Mouse (Mus musculus) hindbrain, postnatal 0 days (tissue): ENCODE results near the gene Mta1. TPM values are rescaled to one million over a fixed set of nuclear protein-coding genes. Genes with fewer than 3 reads are reported as not detected.

Experiments
- ATAC-seq: fragments of 200-750 bp; cut with Nextera tagmentation; 2 replicates; pipeline ENCODE4 v1.8.0; 2017; ENCODE audit warnings: mild to moderate bottlenecking, moderate TSS enrichment, moderate library complexity
- DNase-seq: peaks from one replicate; pipeline ENCODE4 v3.0.0-alpha.2; 2015; ENCODE audit warnings: low spot score
- H3K27ac ChIP-seq: fragments of 300-500 bp; sonication (generic); 2 replicates; pipeline ENCODE4 v1.5.1; 2014; ENCODE audit warnings: mild to moderate bottlenecking
- H3K27me3 ChIP-seq: fragments of 300-500 bp; sonication (generic); 2 replicates; pipeline ENCODE4 v1.6.1; 2014; ENCODE audit warnings: low read length, mixed read lengths; ENCODE audit not compliant: insufficient read depth
- H3K36me3 ChIP-seq: fragments of 300-500 bp; sonication (generic); 2 replicates; pipeline ENCODE4 v1.6.1; 2014; ENCODE audit warnings: low read length, mixed read lengths; ENCODE audit not compliant: insufficient read depth
- H3K4me1 ChIP-seq: fragments of 300-500 bp; sonication (generic); 2 replicates; pipeline ENCODE4 v1.6.1; 2014; ENCODE audit warnings: antibody characterized with exemption, low read length, mixed read lengths; ENCODE audit not compliant: insufficient read depth
- H3K4me2 ChIP-seq: fragments of 300-500 bp; sonication (generic); 2 replicates; pipeline ENCODE4 v1.6.1; 2014; ENCODE audit warnings: low read depth, mild to moderate bottlenecking, low read length, moderate library complexity, mixed read lengths
- H3K4me3 ChIP-seq: fragments of 300-500 bp; sonication (generic); 2 replicates; pipeline ENCODE4 v1.5.1; 2014; ENCODE audit warnings: low read length
- H3K9ac ChIP-seq: fragments of 300-500 bp; sonication (generic); replicated peaks from 2 replicates; pipeline ENCODE4 v1.6.1; 2014; ENCODE audit warnings: mild to moderate bottlenecking, low read length, moderate library complexity, mixed read lengths
- H3K9me3 ChIP-seq: fragments of 300-500 bp; sonication (generic); 2 replicates; pipeline ENCODE4 v1.6.1; 2016; ENCODE audit warnings: low read length, mixed read lengths
- CTCF ChIP-seq: IDR thresholded peaks from 2 replicates; pipeline ENCODE4 v1.5.1; 2016; ENCODE audit warnings: antibody characterized with exemption, control low read depth, low read depth
- WGBS: fragments of 180-500 bp; shearing (Covaris S2); extraction: QIAGEN DNeasy Blood & Tissue Kit; methylation state at CpG from one replicate; pipeline ENCODE4 v1.1.7; 2014; 5-methylcytosine and 5-hydroxymethylcytosine counted together
- polyA plus RNA-seq: library from polyadenylated mRNA; unstranded; fragments of >200 nt; fragmentation: Nextera tagmentation; extraction: Ambion mirVana; gene quantifications from 2 replicates; pipeline ENCODE4 v1.2.1, GENCODE M21; 2015
- total RNA-seq: library from RNA; depleted of rRNA; stranded (reverse); fragments of >200 nt; gene quantifications from 2 replicates; pipeline ENCODE4 v1.2.3, GENCODE M21; 2014

Gene Mta1
- total and polyA plus RNA-seq, 2 experiments from 2014 or later: 13.1 to 57.6 TPM

DNA sequence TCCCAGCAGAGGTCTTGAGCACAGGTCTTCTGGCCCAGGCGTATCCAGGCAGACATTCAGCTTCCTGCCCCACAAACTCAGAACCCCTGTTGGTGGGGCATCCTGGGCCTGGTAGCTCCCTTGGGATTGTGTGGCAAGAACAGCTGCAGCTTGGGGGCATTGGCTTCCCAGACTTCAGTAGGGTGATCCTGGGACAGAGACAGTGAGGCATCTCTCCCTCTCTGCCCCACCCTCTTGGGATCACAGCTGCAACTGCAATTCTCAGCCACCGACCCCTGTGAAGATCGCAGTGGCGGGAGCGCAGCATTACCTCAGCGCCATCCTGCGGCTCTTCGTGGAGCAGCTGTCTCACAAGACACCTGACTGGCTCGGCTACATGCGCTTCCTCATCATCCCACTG is 35.9 kb upstream of the Mta1 start:
- TF ChIP-seq CTCF: no peak
- H3K4me1 ChIP-seq: no peaks in the 10 kb centered on the region
- no peak for DNase-seq
- no peak overlapping the region for H3K4me3 ChIP-seq
- H3K36me3 ChIP-seq: peaks cover 53% of the 10 kb centered on the region
- no peak overlapping the region for H3K9ac ChIP-seq
- no peak overlapping the region for H3K4me2 ChIP-seq
- H3K9me3 ChIP-seq: no peaks in the 10 kb centered on the region
- no peaks in the 10 kb centered on the region for H3K27me3 ChIP-seq
- H3K27ac ChIP-seq: no peak overlapping the region
- WGBS: 83% methylated on average over 10 of the region's 10 CpGs
- ATAC-seq: no peak

DNA sequence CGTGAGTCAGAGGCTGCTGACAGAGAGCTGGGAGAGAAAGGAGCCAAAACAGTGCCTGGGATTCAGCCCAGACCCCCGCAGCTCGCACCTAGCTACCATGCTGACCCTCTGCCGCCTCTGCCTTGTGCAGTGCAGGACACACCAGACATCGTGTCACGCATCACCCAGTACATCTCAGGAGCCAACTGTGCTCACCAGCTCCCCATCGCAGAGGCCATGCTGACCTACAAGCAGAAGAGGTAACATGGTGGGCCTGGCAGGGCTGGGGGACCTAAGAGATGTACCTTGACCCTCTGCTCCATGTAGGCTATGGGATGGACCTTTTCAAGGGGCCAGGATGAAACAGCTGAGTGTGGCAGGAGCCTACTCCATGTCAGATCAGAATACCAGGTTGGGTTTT is 34.4 kb upstream of the Mta1 start:
- no peaks in the 10 kb centered on the region for H3K27me3 ChIP-seq
- DNase-seq (no peak), ATAC-seq (no peak)
- no peak overlapping the region for H3K4me3 ChIP-seq
- no peak overlapping the region for H3K27ac ChIP-seq
- no peak overlapping the region for H3K4me2 ChIP-seq
- WGBS: 92% methylated on average over 7 of the region's 7 CpGs
- H3K4me1 ChIP-seq: no peaks in the 10 kb centered on the region
- peaks cover 50% of the 10 kb centered on the region for H3K36me3 ChIP-seq
- no peak for TF ChIP-seq CTCF
- H3K9me3 ChIP-seq: no peaks in the 10 kb centered on the region
- no peak overlapping the region for H3K9ac ChIP-seq

DNA sequence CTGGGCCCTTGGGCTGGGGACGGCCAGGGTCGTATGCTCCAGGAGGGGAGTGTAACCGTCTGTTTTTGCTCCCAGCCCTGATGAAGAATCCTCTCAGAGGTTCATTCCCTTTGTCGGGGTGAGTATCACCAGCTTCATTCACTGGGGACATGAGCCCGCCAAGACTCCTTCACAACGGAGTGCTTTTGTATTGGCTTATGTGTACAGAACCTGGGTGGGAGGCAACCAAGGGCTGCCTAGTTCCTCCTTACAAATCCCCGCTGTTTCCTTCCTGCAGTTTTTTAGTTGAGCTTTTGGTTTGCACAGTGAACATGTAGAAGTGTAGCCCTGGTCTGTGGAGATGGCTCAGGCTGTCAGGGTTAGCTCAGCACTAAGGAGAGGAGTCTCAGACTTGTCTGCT is 30.1 kb upstream of the Mta1 start:
- 91% methylated on average over 7 of the region's 7 CpGs for WGBS
- Histone ChIP-seq H3K9ac (no peak overlapping the region), H3K4me3 (no peak overlapping the region), H3K27ac (no peak overlapping the region), H3K4me2 (no peak overlapping the region), H3K9me3 (no peaks in the 10 kb centered on the region), H3K4me1 (no peaks in the 10 kb centered on the region), H3K36me3 (peaks cover 34% of the 10 kb centered on the region), H3K27me3 (no peaks in the 10 kb centered on the region)
- DNase-seq (no peak), ATAC-seq (no peak)
- TF ChIP-seq CTCF: no peak

DNA sequence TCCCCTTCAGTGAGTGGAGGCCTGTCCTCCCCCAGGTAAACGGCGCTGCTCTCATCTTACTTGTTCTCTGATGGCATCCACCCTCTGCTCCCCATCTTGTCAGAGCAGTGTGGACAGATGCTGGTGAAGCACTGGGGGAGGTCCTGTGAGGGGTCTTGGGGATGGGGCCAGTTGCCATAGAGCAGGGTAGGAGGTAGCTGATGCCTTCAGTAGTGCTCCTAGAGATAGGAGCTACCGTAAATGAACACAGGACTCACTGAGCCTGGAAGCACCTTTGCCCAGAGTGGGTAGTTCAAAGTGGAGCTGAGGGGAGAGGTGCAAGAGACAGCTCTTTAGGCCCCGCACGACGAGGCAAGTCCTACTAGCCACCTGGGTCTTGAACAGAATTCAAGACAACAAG is 28.7 kb upstream of the Mta1 start:
- no peak for DNase-seq
- WGBS: over 99% methylated on average over 6 of the region's 6 CpGs
- H3K4me2 ChIP-seq: no peak overlapping the region
- no peak overlapping the region for H3K4me3 ChIP-seq
- H3K9ac ChIP-seq: no peak overlapping the region
- H3K36me3 ChIP-seq: peaks cover 24% of the 10 kb centered on the region
- H3K9me3 ChIP-seq: no peaks in the 10 kb centered on the region
- no peak for ATAC-seq
- peaks cover 5% of the 10 kb centered on the region; the same call in 1 of the 2 replicates for H3K4me1 ChIP-seq
- H3K27me3 ChIP-seq: no peaks in the 10 kb centered on the region
- H3K27ac ChIP-seq: no peak overlapping the region
- TF ChIP-seq CTCF: no peak

DNA sequence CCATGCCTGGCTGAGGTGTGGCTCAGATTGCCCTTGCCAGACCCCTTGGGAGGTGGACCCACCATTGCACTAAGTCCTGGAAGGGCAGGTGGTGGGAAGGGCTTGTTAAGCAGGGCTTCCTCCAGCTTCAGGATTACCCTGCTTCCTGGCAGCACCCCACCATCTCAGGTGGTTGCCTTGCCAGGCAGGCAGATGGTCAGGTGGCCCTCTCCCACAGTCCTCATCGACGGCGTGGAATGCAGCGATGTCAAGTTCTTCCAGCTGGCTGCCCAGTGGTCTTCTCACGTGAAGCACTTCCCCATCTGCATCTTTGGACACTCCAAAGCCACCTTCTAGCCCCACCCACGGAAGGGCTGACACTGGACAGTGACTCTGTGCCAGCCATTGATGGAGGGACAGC is 26.8 kb upstream of the Mta1 start:
- ATAC-seq (no peak), DNase-seq (no peak)

DNA sequence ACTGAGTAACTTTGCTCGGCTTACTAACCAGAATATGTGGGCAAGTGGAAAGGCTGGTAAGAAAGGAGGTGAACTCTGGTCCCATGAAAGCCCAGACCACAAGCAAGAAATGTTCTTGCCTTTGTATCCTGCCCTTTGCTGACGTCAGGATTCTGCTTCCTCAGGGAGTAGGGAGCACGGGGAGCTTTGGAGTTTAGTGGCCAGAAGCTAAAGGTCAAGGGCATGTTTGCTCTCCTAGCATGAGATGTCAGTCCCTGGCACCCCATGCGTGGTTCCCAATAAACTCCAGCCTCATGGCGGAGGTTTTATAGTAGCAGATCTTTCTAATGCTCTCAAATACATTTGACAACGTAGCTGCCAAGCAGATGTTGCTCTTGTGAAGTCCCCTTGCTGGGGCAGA is 26.3 kb upstream of the Mta1 start:
- no peak overlapping the region for H3K9ac ChIP-seq
- no peak overlapping the region for H3K4me2 ChIP-seq
- ATAC-seq (no peak), DNase-seq (no peak)
- no peak overlapping the region for H3K27ac ChIP-seq
- TF ChIP-seq CTCF: no peak
- H3K4me3 ChIP-seq: no peak overlapping the region
- 82% methylated on average over 6 of the region's 6 CpGs for WGBS
- H3K9me3 ChIP-seq: no peaks in the 10 kb centered on the region
- no peaks in the 10 kb centered on the region for H3K27me3 ChIP-seq
- H3K4me1 ChIP-seq: peaks cover 11% of the 10 kb centered on the region; the same call in 1 of the 2 replicates
- H3K36me3 ChIP-seq: peaks cover 24% of the 10 kb centered on the region

More for the DNA sequence above, 26.8 kb upstream of the Mta1 start:
- WGBS: 87% methylated on average over 6 of the region's 6 CpGs
- no peak overlapping the region for H3K27ac ChIP-seq
- no peak overlapping the region for H3K4me2 ChIP-seq
- peaks cover 11% of the 10 kb centered on the region; the same call in 1 of the 2 replicates for H3K4me1 ChIP-seq
- no peak overlapping the region for H3K4me3 ChIP-seq
- no peaks in the 10 kb centered on the region for H3K9me3 ChIP-seq
- TF ChIP-seq CTCF: no peak
- H3K27me3 ChIP-seq: no peaks in the 10 kb centered on the region
- no peak overlapping the region for H3K9ac ChIP-seq
- H3K36me3 ChIP-seq: peaks cover 24% of the 10 kb centered on the region

DNA sequence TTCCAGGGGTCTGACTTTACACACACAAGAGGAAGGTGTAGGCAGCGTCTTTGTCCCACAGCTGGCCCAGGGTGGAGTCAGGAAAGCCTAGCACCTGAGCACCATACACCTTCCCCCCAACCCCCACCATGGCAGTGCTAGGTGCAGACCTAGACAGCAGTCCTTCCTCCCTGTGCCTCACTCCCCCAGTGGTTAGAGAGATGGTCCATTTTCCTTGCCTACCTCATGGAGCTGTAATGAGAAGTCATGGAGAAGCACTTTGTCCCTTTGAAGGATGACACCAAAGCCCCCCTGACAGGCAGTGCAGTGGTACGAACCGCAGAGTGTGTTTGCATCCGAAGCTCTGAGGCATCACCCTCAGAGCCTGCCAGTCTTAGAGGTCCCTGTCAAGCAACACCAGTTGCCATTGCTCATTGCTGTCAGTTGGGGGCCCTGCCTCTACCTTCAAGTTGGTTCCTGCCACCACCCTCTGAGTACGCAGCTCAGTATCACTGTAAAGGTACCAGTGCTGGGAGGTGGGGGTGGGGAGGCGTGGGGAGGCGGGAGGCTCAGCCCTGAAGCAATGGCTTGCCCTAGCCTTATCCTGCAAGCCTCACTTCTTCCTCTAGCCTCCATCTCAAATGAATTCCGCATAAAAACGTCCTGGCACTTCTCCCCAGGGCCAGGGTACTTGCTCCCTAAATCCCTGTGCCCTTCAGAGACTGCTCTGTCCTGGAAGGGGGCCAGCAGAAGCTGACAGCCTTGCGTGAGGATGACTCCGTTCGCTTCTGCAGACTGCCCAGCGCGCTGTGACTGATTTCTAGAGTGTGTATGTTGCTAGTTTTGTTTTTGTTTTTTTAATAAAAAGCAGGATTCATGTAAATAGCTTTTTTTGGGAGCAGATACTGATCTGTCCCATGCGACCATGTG is 24.4 kb upstream of the Mta1 start:
- Histone ChIP-seq H3K9ac (peak overlapping the region; percentile 73), H3K9me3 (no peaks in the 10 kb centered on the region), H3K27ac (peak overlapping the region; percentile 97), H3K4me3 (peak overlapping the region; percentile 36), H3K36me3 (peaks cover 21% of the 10 kb centered on the region), H3K4me2 (peak overlapping the region; percentile 90), H3K4me1 (peaks cover 11% of the 10 kb centered on the region; the same call in 1 of the 2 replicates), H3K27me3 (no peaks in the 10 kb centered on the region)
- peak; percentile 33 for TF ChIP-seq CTCF
- peak; percentile 12 for DNase-seq
- WGBS: 12% methylated on average over 15 of the region's 15 CpGs
- peak; percentile 44 for ATAC-seq
